Mouse (Mus musculus) urinary bladder, postnatal 10 days (tissue): ENCODE data around the gene Ror2.

ENCODE experiments used
- DNase-seq: peaks from one replicate; pipeline ENCODE4 v3.0.0; 2022; ENCODE audit warnings: low spot score

Gene Ror2

DNA sequence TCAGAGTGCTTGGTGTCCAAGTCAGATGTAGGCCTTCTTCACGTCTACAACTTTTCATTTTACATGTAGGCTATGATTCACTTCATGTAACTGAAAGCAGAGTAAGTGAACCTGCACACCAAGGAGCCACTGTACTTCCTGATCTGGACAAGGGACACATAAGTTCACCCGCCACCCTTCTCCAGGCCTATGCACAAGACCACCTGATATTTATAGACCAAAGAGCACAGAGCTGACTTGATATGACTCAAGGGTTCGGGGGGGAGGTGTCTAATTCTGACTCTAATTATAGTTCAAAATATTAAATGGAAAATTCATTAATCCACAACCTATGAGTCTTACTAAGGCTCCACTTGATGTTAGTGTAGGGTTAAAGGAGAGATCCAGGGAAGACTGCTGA, 14.3 kb downstream of the Ror2 start:
- no peak for DNase-seq

DNA sequence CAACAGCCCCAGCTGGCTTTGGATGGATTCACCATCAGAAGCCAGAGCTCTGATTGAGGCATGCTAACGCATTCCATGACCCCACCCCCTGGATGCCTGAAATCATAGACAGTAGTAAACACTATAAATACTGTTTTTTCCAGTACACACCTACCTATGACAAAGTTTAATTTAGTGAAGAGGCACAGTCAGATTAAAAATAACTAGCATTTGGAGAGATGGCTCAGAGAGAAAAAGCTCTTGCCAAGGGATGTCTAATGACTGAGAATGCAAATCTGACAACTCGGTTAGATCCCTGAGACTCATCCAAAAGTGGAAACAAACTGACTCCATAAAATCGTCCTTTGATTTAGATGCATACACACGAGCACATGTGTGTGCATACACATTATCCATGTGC, 15.4 kb downstream of the Ror2 start:
- DNase-seq: no peak

DNA sequence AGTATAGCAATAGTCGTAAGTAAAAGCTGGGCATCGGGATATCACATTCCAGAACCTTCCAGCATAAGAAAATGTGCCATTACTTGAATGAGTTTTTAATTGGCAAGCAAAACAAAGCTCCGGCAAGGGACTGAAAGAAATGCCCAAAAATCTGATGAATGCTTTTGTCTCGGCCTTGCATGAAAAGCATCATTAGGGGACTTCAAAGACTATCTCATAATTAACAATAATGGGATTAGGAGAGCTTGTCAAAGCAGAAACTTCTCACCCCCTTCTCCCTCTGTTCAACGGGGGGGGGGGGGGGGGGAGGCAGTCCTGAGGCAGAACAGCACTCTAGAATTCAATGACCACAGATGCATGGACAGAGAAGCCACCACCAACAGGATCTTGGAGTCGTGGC, 17.4 kb downstream of the Ror2 start:
- no peak for DNase-seq

GRCm38 (mm10) chr13:53267849-53268248, 18.1 kb downstream of the Ror2 start:
- DNase-seq: no peak

- DNase-seq: no peak
These were observed 18.8 kb downstream of the Ror2 start for GRCm38 (mm10) chr13:53267155-53267554.

GRCm38 (mm10) chr13:53266543-53266951, 19.4 kb downstream of the Ror2 start:
- DNase-seq: no peak

DNA sequence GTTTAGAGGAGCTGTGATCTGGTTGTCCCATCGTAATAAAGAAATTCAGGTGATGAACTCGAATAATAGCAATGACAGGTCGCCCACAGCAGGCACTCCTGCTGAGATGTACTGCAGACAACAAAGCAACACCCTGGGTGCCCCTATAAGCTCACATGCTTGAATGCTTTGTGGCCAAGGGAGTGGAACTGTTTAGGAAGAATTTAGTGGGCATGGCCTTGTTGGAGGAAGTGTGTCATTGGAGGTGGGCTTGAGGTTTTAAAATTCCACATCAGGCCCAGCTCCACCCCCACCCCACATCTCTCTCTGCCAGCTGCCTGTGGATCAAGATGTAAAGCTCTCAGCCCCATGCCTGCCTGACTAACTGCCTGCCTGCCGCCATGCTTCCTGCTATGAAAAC, 21.0 kb downstream of the Ror2 start:
- no peak for DNase-seq

GRCm38 (mm10) chr13:53262509-53263250, 23.2 kb downstream of the Ror2 start:
- no peak for DNase-seq

DNA sequence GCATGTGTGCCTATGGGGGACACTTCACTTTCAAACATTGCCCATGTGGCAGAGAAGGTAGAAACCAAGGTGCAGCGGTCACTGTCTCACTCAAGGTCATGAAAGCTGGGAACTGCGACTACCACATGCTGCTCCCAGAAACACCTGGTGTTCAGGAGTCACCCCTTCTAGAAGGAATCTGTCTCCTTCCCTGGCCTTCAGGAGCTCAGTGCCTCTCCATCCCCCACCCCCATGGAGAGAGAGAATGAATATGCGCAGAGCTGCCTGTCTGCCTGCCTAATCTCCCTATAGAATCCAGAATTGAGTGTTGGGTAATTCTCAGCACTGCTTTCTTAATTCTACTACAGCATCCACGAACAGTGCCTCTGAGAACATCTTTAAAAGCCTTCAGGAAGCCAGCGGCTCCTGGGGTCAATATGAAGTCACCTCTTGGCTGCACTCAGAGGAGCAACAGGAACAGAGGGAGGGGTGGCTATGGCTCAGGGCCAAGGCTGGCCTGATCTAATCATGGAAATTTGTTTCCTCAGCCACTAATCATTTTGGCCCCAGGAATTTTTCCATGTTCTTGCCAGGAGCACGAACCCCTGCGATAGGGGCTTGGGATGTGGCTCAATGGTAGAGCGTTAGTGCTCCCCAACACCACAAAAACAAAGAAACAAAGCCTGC, 24.7 kb downstream of the Ror2 start:
- no peak for DNase-seq

DNA sequence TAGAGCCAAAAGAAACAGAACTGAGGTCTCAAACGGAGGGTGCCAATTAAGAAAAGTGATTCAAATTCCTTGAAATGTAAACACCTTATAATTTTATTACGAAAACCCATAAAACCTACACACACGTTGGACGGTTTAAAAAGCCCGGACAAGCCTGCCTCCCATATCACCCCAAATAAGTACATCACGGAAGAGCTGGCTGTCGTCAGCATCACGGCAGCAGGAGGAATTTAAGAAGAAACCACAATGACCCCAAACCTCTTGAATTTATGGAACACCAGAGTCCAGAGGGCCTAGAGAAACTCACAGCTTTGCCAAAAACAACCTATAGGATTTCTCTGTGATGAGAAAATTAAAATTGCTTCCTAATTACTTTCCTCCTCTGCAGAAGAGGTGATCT, 27.0 kb downstream of the Ror2 start:
- no peak for DNase-seq

- no peak for DNase-seq
These were observed 27.4 kb downstream of the Ror2 start for GRCm38 (mm10) chr13:53258497-53258896.

- DNase-seq: no peak
These were observed 32.7 kb downstream of the Ror2 start for GRCm38 (mm10) chr13:53253255-53253654.

DNA sequence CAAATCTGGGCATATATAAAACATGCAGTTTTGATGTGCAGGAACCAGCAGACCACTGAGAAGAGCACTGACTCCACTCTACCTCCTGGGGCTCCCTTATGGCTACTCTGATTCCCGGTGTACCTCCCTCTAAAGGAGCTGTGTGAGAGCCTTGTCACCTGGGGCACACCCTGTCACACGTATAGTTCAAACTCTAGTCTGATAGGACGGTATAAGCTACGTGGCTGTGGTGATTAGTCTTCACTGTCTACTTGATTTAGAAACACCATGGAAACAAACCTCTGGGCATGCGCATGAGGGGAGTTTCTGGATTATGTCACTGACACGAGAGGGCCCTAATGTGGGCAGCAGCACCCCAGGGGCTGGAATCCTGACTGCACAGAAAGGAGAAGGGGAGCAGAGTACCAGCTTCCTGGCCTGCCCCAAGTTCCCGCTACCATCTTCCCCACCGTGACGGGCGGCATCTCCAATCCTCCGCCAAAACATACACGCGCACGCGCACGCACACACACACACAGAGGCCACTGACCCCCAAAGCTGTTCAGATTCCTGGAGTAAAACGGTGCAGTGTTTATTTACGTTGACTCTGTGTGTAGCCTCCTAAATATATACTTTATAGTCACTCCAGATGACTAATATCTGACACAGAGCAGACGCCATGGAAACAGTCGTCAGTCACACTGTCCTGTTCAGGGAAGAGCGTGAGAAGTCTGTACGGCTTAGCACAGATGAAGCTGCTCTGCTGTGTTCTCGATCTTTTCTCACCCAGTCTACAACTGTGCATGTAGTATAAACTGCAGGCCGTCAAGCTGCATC, 37.1 kb downstream of the Ror2 start:
- no peak for DNase-seq

DNA sequence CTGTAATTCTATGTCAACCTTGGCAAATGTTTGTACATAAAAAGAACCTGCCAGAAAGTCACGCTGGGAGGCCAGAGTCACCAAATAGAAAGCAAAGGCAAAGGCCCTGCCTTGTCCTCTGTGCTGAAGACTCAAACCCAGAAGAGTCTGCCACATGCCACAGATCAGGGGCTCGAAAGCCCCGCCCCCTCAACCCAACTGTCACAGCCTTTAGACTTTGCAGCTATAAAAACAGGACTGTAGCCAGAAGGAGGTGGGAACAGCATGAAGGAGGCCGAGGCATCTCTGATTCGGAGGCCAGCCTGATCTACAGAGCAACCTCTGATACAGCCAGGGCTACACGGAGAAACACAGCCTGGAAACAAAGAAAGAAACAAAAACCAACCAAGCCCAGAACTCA, 37.8 kb downstream of the Ror2 start:
- DNase-seq: no peak

DNA sequence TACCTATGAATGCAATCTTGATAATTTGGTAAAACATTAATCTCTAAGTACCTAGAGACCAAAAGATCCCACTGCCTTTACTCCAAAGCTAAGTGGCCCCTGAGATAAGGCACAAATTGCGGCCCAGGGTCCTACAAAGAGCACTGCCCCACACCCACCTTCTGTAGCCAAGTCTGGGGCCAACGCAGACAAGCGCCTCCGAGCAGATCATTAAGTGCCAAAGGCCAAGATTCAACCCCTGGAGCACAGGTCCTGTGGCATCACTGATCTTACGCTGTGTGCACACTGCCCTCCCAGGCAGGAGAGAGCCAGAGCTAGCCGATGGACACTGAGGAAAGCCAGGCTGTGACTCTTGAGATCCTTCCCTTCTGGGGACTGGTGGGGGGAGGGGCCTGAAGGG, 38.7 kb downstream of the Ror2 start:
- no peak for DNase-seq

- no peak for DNase-seq
These were observed 41.8 kb downstream of the Ror2 start for GRCm38 (mm10) chr13:53244151-53244550.

GRCm38 (mm10) chr13:53237455-53237854, 48.5 kb downstream of the Ror2 start:
- no peak for DNase-seq

DNA sequence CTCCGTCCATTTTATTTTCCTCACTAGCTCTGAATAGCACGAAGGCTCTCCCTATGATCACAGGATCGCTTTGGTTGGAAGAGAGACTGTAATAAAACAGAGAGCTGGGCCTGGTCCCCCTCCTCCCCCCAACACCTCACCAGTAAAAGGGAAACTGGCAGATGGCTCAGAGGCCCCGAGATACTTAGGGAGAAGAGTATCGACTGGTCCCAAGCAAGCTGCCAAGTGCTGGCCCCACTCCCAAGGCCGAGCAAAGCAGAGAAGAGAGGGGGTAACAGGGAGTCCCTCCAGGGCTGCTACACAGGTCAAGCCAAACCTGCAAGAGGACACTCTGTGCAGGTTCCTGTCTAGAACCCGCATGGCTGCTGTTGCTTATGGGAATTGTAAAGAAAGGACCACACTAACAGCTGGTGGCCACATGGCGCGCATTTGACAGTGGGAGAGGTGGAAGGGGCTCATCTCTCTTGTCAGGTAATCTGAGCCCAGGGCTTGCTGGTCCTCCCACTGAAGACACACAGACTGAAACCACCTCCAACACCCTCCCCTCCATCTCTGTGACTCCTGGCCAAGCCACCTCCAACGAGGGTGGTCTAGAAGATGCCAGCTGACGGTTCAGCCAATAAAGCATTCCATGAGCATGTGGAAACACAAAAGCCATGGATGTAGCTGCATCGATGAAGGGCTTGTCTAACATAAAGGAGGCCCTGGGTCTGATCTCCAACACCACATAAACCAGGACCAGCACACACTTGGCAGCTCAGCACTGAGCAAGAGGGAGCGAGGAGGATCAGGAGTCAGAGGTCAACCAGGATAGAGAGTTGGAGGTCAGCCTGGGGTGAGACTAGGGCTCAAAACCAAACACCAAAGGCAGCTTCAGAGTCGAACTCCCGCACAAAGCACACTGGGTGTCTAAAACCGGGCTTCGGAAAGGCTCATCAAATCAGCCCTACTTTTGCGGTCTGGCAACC, 49.2 kb downstream of the Ror2 start:
- no peak for DNase-seq

GRCm38 (mm10) chr13:53235953-53236352, 50.0 kb downstream of the Ror2 start:
- DNase-seq: no peak

- DNase-seq: no peak
These were observed 51.1 kb downstream of the Ror2 start for GRCm38 (mm10) chr13:53234844-53235243.

DNA sequence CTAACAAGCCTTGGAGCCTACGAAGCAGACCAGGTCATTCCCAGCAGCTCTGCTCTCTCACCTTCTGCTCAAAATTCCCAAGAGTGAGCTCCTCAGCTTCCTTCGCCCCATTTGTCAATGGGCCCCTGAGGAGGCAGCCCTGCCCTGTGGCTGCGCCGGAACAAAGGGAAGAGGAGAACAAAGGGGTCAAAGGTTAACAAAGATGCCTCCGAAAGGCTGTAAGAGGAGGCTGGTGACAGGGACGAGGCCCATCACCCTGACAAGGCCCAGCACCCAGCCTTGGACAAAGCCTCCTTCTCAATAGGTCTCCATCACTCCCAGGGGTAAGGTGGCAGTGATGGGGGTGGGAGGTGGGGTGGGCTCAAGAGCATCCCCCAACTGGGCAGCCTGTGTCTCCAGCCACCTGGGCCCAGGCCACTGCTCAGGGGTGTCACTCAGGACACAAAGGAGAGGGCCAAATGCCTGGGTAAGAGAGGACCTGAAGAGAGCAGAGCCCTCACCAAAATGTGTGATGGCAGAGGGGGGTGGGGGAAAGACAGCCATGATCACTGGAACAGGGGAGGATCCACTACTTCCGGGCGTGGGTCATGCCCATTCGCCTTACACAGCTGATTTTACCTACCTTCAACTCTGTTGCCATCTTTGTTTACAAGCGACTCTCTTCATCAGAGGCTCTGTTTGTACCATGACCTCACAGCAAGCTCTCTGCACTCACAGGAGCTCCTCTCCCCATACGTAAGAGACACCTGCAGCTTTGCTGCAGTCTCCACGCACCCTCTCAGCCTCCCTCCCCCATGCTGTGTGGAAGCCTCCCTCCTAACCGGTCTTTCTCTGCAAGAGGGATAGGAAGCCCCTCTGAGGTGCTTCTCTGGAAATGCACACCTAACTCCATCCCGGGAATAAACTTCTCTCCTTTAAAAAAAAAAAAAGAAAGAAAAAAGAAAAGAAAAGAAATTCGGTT, 51.8 kb downstream of the Ror2 start:
- DNase-seq: no peak
